Mouse (Mus musculus) heart, adult 2 months (tissue): ENCODE results near the gene Celf2. TPM values are rescaled to one million over a fixed set of nuclear protein-coding genes. Genes with fewer than 3 reads are reported as not detected.
A peak's percentile ranks its signal among the peaks of the same experiment; 100 is the strongest.

Experiments
- DNase-seq, 2 experiments: peaks; one replicate each; pipeline ENCODE4 v3.0.0; 2021
- H3K27ac ChIP-seq: fragments of 200-600 bp; 2 replicates; pipeline ENCODE4 v1.8.1; 2022
- H3K27me3 ChIP-seq: fragments of 200-500 bp; 2 replicates; pipeline ENCODE4 v1.6.1; 2012; ENCODE audit warnings: mild to moderate bottlenecking, low read length, inconsistent platforms, mixed read lengths; ENCODE audit not compliant: control insufficient read depth, insufficient read depth
- H3K36me3 ChIP-seq: fragments of 200-500 bp; 2 replicates; pipeline ENCODE4 v1.6.1; 2012; ENCODE audit warnings: low read length, inconsistent platforms; ENCODE audit not compliant: control insufficient read depth, insufficient read depth
- H3K4me1 ChIP-seq: fragments of 200-500 bp; 2 replicates; pipeline ENCODE4 v1.6.1; 2011; ENCODE audit warnings: low read length; ENCODE audit not compliant: control insufficient read depth, insufficient read depth
- H3K4me3 ChIP-seq: fragments of 200-600 bp; 2 replicates; pipeline ENCODE4 v1.8.1; 2022
- H3K79me2 ChIP-seq: fragments of 200-500 bp; replicated peaks from 2 replicates; pipeline ENCODE4 v1.6.1; 2012; ENCODE audit warnings: mild to moderate bottlenecking, inconsistent platforms, low read length, moderate library complexity, mixed read lengths; ENCODE audit not compliant: control insufficient read depth, insufficient read depth
- H3K9ac ChIP-seq: fragments of 200-500 bp; 2 replicates; pipeline ENCODE4 v1.6.1; 2012; ENCODE audit warnings: low read depth, mild to moderate bottlenecking, control low read depth, inconsistent platforms, low read length, mixed read lengths
- CTCF ChIP-seq: fragments of 200-600 bp; IDR thresholded peaks from 2 replicates; pipeline ENCODE4 v1.8.1; 2022; ENCODE audit warnings: antibody characterized with exemption, mild to moderate bottlenecking, moderate library complexity
- EP300 ChIP-seq: fragments of 200-500 bp; IDR thresholded peaks from 2 replicates; pipeline ENCODE4 v1.6.1; 2011; ENCODE audit warnings: low read depth, low read length, control low read depth; ENCODE audit not compliant: insufficient read depth
- POLR2A ChIP-seq: fragments of 200-500 bp; IDR thresholded peaks from 2 replicates; pipeline ENCODE4 v1.6.1; 2011; ENCODE audit warnings: mild to moderate bottlenecking, low read depth, low read length, control low read depth; ENCODE audit not compliant: insufficient read depth
- WGBS: fragments of 180-500 bp; shearing (Covaris S2); methylation state at CpG from one replicate; pipeline ENCODE4 v1.1.7; 2018; 5-methylcytosine and 5-hydroxymethylcytosine counted together
- intact Hi-C: fragments of 180-260 bp; cut with DNase I; formaldehyde crosslinking; loops from one replicate; pipeline ENCODE4 v1.15.1; 2025
- polyA plus RNA-seq: library from polyadenylated mRNA; depleted of rRNA; stranded (reverse); fragments of >200 nt; gene quantifications from 2 replicates; pipeline ENCODE4 v1.2.3, GENCODE M21; 2012
- total RNA-seq, 2 experiments: library from RNA; stranded (reverse); gene quantifications; 2 replicates each; pipeline ENCODE4 v1.2.3; 2021

Gene Celf2
- total and polyA plus RNA-seq, 3 experiments: 38.1 to 63.9 (median 56.7) TPM

- H3K4me1 ChIP-seq: no peaks in the 10 kb centered on the region; the same call in 1 of the 2 replicates
- no peak for TF ChIP-seq EP300
- TF ChIP-seq POLR2A: no peak
- TF ChIP-seq CTCF: no peak
- WGBS: 48% methylated on average over 5 of the region's 5 CpGs
- peak in 1 of 2 experiments; percentile 30 for DNase-seq
- no peaks in the 10 kb centered on the region for H3K79me2 ChIP-seq
- no peaks in the 10 kb centered on the region for H3K27me3 ChIP-seq
- no peak overlapping the region for H3K4me3 ChIP-seq
- no peaks in the 10 kb centered on the region for H3K36me3 ChIP-seq
- peak overlapping the region; percentile 51 for H3K27ac ChIP-seq
- no peak overlapping the region for H3K9ac ChIP-seq
- intact Hi-C loops: no loop called here
Observed at GRCm38 (mm10) chr2:6991010-6991421, 518.3 kb downstream of the Celf2 start.

GRCm38 (mm10) chr2:6985706-6986105 lies 523.7 kb downstream of the Celf2 start:
- Histone ChIP-seq H3K79me2 (no peaks in the 10 kb centered on the region; the same call in 1 of the 2 replicates), H3K4me1 (no peaks in the 10 kb centered on the region; the same call in 1 of the 2 replicates)
- 87% methylated on average over 4 of the region's 4 CpGs for WGBS

GRCm38 (mm10) chr2:6983902-6984301 lies 525.5 kb downstream of the Celf2 start:
- no peak for DNase-seq
- Histone ChIP-seq H3K4me1 (no peaks in the 10 kb centered on the region), H3K4me3 (no peak overlapping the region), H3K79me2 (no peaks in the 10 kb centered on the region; the same call in 1 of the 2 replicates), H3K9ac (no peak overlapping the region), H3K27me3 (no peaks in the 10 kb centered on the region), H3K27ac (no peak overlapping the region), H3K36me3 (no peaks in the 10 kb centered on the region)
- intact Hi-C loops: no loop called here
- 80% methylated on average over 6 of the region's 6 CpGs for WGBS
- TF ChIP-seq CTCF (no peak), POLR2A (no peak), EP300 (no peak)

More at GRCm38 (mm10) chr2:6985706-6986105, 523.7 kb downstream of the Celf2 start:
- no peak overlapping the region for H3K4me3 ChIP-seq
- no peaks in the 10 kb centered on the region for H3K27me3 ChIP-seq
- no peak for DNase-seq
- TF ChIP-seq CTCF (no peak), EP300 (no peak), POLR2A (no peak)
- no peak overlapping the region for H3K27ac ChIP-seq
- no peak overlapping the region for H3K9ac ChIP-seq
- H3K36me3 ChIP-seq: no peaks in the 10 kb centered on the region
- intact Hi-C loops: no loop called here

GRCm38 (mm10) chr2:6976300-6976699 lies 533.1 kb downstream of the Celf2 start:
- no peaks in the 10 kb centered on the region for H3K4me1 ChIP-seq
- DNase-seq: no peak
- H3K4me3 ChIP-seq: no peak overlapping the region
- no peaks in the 10 kb centered on the region; the same call in 1 of the 2 replicates for H3K36me3 ChIP-seq
- H3K27me3 ChIP-seq: no peaks in the 10 kb centered on the region
- no peak overlapping the region for H3K9ac ChIP-seq
- H3K79me2 ChIP-seq: no peaks in the 10 kb centered on the region
- 94% methylated on average over 2 of the region's 2 CpGs for WGBS
- intact Hi-C loops: no loop called here
- H3K27ac ChIP-seq: no peak overlapping the region
- no peak for TF ChIP-seq POLR2A
- TF ChIP-seq CTCF: no peak
- TF ChIP-seq EP300: no peak

- DNase-seq: no peak
- intact Hi-C loops: no loop called here
- Histone ChIP-seq H3K27ac (no peak overlapping the region), H3K27me3 (no peaks in the 10 kb centered on the region), H3K9ac (no peak overlapping the region), H3K36me3 (0 out of 2 replicates have a peak, but pooled peaks cover 3% of the 10 kb centered on the region), H3K79me2 (no peaks in the 10 kb centered on the region; the same call in 1 of the 2 replicates), H3K4me1 (no peaks in the 10 kb centered on the region), H3K4me3 (no peak overlapping the region)
- TF ChIP-seq CTCF: no peak
- TF ChIP-seq POLR2A: no peak
- TF ChIP-seq EP300: no peak
- 85% methylated on average over 6 of the region's 6 CpGs for WGBS
Observed at GRCm38 (mm10) chr2:6969228-6969627, 540.1 kb downstream of the Celf2 start.

GRCm38 (mm10) chr2:6965243-6965642 lies 544.1 kb downstream of the Celf2 start:
- no peak overlapping the region for H3K9ac ChIP-seq
- no peaks in the 10 kb centered on the region for H3K27me3 ChIP-seq
- TF ChIP-seq POLR2A: no peak
- no peak for TF ChIP-seq EP300
- no peak for TF ChIP-seq CTCF
- H3K36me3 ChIP-seq: 0 out of 2 replicates have a peak, but pooled peaks cover 3% of the 10 kb centered on the region
- DNase-seq: no peak
- intact Hi-C loops: no loop called here
- H3K27ac ChIP-seq: no peak overlapping the region
- no peak overlapping the region for H3K4me3 ChIP-seq
- H3K79me2 ChIP-seq: no peaks in the 10 kb centered on the region; the same call in 1 of the 2 replicates
- H3K4me1 ChIP-seq: no peaks in the 10 kb centered on the region
